Mouse (Mus musculus) R1 (cell line): ENCODE results near the gene Dpp9.
A peak's percentile ranks its signal among the peaks of the same experiment; 100 is the strongest.

ENCODE experiments used
- DNase-seq: peaks from one replicate; pipeline ENCODE4 v3.0.0-alpha.2; 2018; ENCODE audit warnings: low read depth, low spot score

Dpp9 gene

DNA sequence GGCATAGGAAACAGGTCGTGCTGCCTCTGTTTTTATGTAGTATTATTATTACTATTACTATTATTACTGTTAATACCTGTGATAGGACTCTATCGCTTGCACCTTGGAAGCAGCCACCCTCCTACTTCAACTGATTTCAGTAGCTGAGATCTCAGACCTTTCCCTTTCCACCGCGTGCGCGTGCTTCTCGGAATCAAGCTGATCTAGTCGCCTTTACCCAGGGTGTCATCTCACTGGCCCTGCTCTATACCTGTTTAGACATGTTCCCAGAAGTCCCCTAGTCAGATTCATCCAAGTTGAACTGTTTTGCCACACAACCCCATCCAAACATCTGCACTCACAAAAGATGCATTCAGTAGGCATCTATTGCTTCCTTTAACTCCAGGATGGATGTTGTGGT, 14.7 kb upstream of the Dpp9 start:
- DNase-seq, result no peak

DNA sequence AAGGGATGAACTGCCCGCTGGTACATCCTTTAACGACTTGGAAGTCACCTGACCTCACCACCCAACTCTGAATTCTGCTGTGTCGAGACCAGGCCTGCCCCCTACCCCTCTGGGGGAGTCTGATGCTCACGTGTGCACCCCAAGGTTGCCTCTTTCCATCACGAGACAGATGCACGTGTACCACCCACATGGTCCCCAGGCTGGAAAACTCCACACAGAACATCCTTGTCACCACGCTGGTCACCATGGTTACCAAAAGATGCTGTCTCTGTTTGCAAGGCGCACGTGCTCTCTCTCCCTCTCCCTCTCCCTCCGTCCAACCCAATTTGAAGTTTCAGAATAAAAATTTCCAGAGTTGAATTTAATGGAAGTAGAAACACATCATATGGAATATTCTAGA, 11.2 kb upstream of the Dpp9 start:
- DNase-seq, result no peak

DNA sequence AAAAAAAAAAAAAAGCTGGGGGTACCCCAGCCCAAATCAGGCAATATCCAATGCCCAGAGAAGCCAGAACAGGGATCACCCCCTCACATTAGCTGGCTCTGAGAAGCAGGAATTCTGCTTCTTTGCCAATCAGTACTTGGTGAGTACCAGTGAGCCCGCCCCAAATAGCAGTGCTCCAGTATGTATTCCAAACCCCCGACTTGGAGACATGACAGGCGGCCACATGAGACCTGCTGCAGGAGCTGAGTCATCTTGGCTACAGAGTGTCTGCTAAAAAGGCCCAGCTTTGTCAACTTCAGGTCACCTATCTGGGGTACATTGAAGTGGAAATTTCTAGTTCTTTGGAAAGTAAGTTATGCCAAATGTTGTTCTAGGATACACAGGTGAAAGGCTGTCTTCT, 7.9 kb upstream of the Dpp9 start:
- DNase-seq, result no peak

DNA sequence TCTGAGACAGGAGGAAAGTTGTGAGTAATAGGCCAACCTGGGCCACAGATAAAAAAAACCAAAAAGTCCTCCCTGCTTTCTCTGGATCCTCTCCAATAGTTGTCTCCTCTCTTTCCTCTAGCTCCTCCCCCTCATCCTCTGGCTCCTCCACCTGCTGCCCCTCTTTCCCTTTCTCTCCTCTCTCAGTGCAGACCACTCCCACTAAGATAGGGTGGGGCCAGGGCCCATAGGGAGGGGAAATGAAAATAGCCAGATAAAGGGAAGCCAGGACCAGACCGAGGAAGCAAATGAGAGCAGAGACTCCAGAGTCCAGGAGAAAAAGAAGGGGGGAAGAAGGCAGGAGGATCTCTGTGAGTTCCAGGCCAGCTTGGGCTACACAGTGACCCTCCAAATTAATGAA, 6.2 kb upstream of the Dpp9 start:
- DNase-seq, result peak; percentile 96

DNA sequence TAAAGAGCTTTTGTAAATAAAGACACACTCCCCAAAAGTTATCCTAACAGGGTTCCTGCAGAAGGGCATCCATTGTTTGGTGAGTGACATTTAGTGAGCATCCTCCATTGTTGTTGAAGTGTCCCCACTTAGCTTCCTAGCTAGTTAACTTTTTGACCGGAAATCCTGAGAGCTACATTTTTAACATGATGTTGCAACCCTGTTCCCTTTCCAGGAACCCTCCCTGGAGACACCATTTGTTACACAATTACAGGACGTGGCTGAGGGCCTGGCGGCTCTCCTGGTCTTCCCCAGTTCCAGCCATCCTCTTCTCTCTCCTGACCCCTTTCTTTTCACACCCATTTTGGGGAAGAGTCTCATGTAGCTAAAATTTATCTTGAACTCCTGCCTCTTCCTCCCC, 1.1 kb upstream of the Dpp9 start:
- no peak for DNase-seq

DNA sequence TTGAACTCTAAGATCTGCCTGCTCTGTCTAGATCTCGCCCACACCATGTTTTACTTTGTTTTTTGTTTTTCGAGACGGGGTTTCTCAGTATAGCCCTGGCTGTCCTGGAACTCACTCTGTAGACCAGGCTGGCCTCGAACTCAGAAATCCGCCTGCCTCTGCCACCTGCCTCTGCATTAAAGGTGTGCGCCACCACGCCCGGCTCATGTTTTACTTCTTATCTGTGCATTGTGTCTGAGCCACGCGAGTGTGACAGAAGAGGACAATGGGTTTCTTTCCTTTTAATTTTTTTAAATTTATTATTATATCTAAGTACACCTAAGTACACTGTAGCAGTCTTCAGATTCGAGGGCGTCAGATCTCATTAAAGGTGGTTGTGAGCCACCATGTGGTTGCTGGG, 546 bp upstream of the Dpp9 start:
- peak; percentile 18 for DNase-seq

DNA sequence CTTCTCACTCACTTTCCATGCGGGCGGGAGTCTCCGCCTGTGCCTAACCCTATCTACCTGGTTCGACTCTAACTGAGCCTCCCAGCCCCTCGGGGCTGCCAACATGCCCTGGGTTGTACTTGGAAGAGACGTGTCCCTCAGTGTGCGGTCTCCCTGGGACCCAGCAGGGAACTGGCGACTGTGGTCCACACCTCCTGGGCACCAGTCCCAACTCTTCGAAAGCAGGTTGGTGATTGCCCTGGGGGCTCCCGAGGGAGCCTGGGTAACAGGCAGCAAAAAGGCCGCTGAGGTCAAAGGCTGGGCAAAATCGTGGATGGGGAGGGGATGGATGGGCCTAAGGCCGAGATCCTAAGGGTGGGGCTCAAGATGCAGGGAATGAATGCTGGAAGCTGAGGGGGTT, 1.0 kb downstream of the Dpp9 start:
- DNase-seq, result no peak

DNA sequence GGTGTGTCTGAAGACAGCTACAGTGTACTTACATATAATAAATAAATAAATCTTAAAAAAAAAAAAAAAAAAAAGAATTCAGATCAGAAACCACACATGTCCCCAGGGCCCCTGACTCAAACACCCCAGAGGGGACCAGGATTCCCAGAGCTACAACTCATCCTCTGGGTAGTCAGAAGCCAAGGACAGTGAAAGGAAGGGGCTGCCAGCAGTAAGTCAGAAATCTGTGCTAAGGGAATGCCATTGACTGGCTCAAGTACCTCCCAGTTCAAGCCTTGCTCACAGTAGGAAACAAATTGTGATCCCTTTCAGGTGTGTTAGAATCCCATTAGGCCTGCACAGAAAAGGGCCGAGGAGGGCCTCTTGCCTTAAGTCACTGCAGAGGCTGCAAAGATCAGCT, 4.5 kb downstream of the Dpp9 start:
- DNase-seq, result no peak

DNA sequence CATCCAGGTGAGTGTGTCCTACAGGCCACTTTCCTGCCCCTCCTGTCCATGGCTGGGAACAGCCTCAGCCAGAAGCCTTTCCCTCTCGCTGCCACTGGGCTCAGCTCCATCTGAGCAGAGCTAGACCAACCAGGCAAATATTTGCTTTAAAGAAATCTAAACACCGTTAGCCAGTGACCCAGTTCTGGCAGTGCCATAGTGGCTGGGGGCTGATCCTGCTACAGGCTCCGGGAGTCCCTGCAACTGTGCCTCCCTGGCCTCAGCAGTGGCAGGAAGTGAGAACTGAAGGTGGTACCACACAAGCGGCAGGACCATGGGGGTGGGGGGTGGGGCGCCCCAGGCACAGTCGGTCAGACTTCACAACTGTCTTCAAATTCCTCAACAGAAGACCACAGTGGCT, 6.0 kb downstream of the Dpp9 start:
- no peak for DNase-seq

DNA sequence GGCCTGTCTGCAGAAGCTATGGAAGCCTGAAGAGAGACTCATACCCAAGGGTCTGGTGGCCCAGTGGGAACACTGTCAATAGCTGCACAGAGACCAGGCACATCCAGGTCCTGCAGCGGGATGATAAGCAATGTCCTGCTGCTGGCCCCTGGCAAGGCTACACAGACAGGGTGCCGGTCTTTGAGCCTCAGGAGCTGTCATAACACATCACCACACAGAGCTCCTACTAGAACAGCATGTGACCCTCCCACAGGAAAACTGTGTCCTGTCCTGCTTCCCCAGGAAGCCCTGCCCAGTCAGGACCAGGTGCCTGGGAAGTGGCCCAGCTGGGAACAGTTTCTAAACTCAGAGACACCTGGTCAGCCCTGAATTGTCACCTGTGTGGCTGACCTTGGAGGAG, 7.6 kb downstream of the Dpp9 start:
- DNase-seq, result no peak

DNA sequence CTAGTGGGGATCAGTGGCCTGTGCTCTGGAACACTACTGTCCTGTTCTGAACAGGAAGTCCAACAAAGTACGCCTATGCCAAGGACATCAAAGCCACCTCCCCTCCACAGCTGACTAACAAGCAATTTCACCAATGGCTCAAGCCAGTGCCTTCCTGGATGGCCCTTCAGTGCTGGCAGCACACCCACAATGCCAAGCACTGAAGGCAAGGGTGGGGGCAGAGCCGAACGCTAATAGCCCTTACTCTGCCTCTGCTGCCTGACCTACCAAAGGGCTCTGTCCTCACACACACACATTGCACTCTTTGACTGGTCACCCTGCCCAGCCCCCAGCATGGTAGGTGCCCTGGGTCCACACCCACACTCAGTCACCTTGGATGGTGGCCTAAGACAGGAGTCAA, 9.9 kb downstream of the Dpp9 start:
- DNase-seq, result no peak

DNA sequence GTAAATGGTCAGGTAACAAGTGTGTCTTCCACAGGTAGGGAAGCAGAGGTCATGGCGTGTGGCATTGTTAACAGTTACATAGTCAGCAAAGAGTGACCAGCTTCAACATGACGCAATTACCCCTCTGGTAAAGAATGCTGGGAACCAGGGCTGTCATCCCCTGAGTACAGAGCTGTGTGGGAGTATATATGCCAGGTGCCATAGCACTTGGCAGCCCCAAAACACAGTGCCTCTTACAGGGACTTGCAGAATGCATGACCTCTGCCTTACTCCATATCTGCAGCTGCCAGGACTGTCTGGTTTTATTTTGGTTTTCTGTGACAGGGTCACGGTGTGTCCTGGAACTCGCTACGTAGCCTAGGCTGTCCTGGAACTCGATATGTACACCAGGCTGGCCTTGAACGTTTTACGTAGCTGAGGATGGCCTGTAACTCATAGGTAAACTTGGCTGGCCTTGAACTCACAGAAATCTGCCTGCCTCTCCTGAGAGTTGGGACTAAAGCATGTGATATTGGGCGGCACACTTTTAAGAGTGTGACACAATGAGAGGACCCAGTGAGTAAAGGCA, 10.7 kb downstream of the Dpp9 start:
- no peak for DNase-seq

DNA sequence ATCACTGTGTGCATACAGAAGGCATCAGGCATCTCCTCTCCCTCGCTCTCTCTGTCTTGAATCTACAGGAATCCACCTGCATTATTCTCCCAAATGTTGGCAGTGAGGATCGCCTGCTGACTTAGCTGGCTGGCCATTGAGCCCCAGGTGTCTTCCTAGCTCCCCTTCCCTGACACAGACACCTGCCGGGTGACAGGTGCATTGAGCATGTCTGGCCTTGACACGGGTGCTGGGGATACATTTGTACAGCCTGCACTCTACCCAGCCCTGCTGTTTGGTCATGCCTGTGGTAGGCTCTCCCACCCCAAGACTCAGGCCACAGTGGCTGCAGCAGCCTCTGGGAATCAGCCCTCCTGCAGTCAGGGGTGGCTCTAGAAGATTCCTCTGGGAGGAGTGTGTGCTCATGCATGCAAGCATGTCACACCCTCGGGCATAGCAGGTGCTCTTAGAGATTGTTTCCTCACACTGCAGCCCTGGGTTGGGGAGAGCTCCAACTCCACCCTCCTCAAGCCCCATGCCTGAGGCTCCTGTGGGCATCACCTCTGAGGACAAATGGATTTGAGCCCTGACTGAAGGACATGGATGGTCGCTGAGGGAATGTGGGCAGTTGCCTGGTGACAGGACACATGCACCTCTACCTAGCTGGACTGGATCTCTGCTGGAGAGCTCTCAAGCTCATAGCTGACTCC, 11.6 kb downstream of the Dpp9 start:
- DNase-seq, result no peak

DNA sequence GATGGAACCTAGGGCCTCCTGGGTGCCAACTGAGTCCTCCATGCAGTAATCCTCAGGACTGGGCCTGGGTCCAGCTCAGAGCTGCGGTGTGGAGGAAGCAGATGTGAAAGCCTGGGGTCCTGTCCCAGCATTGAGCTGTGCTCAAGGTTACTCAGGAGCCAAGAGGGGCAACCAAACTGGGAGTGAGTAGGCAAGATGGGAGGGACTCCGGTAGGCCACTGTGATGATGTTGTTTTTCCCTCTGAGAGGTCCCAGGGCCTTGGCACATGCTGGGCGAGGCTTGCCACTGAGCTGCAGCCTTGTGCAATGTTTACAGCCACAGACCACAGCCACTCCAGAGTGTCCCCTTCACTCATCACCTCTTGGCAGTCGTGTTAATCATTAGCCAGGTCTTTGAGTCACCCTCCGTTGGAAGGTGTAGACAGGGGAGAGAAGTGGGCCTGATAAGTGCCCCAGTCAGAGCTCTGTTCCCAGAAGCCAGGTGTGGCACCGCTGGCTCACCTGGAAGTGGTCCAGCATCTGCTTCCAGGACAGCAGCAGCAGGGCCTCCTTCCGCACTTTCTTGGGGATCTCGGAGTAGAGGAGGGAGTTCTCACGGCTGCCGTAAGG, 12.3 kb downstream of the Dpp9 start:
- DNase-seq, result no peak

DNA sequence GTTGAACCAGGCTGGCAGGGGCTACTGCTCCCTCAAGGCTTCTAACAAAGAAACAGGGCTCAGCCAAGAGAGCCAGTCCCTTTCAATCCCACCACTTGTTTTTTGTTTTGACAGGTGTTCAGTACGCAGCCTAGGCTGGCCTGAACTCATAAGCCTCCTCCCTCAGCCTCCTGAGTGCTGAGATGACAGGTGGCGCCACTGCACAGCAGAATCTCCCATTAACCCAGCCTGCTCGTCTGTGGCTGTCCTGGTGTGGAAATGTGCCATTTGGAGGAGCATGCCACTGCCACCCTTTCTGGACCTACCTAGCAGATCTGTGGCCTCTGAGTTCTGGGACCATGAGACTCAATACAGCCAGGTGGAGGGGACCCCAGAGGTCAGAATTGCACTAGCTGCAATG, 15.0 kb downstream of the Dpp9 start:
- no peak for DNase-seq

DNA sequence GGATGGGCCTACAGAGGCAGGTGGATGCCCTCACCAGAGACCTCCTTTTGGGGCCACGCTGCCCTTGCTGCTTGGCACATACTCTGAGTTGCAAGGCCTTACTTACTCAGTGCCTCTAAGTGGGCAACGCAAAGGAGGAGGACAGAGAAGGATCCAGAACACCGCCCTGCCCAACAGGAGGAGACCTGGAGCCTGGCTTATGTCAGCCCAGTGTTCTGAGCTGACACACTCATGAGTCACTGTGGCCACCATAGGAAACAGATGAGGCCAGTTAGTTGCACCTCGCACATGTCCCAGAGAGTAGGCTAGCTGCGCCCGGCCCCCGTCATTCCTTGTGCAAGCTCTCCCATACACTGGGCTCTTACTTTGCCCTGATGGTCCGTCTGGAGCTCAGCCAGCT, 16.2 kb downstream of the Dpp9 start:
- DNase-seq, result no peak

DNA sequence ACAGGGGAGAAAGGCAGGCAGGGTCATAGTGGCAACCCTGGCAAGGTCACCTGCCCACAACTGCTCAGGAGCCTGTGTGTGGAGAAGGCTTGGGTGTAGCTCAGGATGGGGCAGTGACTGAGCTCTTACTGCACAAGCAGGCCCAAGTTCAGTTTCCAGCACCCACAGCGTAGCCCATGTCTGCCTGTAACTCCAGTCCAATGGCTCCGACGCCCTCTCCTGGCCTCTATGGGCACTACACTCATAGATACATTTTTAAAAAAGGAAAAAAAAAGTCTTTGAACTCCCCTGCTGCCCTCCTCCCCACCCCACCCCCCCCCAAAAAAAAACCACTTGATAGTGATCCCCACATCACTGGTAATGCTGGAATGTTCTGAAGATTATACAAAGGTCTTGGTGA, 17.1 kb downstream of the Dpp9 start:
- peak; percentile 45 for DNase-seq

DNA sequence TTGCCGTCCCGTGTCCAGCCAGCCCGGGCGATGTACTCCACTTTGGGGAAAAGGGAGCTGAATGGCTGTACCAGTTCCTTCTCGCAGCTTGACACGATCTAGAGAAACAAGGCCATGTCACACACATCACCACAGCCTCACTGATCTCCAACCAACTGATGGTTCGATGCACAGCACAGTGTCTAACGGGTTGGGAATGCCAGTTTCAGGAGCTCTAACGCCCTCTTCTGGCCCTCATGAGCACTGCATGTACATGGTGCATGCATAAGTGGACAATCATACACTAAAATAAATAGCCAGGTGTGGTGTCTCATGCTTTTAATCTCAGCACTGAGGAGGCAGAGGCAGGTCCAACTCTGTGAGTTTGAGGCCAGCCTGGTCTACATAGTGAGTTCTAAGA, 18.1 kb downstream of the Dpp9 start:
- DNase-seq, result peak; percentile 64

DNA sequence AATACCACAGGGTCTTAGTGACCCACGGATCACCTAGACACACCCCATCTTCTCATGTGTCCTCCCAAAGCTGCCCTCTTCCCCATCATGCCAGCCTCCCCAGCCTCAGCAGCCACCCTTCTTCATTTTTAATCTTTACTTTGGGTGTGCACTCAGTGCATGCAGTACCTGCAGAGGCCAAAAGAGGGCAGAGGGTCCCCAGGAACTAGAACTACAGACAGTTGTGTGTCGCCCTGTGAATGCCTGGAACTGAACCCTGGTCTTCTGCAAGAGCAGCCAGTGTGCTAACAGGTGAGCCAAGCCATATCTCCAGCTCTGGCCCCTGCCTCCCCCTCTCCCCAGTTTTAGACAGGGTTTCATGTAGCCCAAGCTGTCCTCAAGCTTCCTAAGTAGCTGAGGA, 21.8 kb downstream of the Dpp9 start:
- DNase-seq, result peak; percentile 61

DNA sequence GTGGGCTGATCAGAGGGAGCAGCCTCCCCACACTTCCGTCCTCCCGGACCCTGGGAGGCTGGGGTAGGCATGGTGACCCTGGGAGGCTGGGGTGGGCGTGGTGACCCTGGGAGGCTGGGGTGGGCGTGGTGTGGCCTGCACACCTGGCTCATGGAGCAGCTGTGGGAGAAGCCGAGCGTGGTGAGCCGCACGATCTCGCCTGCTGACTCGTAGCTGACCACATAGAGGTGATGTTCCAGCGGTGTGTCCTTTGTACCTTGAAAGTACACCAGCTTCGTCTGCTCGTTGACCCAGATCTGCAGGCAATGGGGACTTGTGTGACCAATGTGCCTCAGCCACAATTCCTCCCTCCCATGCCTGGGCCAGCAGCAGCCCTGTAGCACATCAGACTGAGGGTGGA, 23.9 kb downstream of the Dpp9 start:
- DNase-seq, result no peak

DNA sequence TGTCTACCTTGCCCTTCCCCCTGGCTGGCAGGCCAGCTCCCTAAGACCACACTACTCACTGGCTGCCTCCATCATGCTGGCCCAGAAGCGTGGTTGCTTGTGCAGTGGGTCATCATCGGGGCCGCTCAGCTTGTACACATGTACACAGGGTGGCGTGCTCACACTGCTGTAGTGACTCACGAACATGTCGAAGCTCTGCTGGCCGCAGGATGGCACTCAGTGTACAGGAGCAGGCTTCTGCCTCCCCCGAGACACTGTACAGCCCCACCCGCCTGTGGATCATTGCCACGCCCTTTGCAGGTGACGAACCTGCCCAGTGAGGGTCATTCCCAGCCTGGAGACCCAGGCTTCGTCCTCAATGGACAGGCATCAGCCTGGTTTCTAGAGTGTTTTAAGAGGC, 24.3 kb downstream of the Dpp9 start:
- DNase-seq, result no peak

DNA sequence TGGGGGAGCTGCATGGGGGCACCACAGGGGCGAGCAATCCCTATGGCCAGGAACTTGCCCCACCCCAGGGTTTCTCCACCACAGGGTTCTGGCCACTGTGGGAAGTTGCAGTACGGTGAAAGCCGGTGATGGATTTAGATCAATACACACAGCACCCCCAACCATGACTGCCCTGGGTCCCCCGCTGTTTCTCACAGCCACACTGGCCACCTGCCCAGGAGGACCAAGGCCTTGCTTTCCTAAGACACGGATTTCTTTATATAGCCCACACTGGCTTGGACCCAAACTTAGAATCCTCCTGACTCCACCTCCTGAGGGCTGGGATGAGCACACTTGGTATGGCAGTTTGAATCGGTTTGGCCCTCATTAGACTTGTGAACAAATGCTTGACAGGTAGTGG, 27.4 kb downstream of the Dpp9 start:
- DNase-seq, result no peak

DNA sequence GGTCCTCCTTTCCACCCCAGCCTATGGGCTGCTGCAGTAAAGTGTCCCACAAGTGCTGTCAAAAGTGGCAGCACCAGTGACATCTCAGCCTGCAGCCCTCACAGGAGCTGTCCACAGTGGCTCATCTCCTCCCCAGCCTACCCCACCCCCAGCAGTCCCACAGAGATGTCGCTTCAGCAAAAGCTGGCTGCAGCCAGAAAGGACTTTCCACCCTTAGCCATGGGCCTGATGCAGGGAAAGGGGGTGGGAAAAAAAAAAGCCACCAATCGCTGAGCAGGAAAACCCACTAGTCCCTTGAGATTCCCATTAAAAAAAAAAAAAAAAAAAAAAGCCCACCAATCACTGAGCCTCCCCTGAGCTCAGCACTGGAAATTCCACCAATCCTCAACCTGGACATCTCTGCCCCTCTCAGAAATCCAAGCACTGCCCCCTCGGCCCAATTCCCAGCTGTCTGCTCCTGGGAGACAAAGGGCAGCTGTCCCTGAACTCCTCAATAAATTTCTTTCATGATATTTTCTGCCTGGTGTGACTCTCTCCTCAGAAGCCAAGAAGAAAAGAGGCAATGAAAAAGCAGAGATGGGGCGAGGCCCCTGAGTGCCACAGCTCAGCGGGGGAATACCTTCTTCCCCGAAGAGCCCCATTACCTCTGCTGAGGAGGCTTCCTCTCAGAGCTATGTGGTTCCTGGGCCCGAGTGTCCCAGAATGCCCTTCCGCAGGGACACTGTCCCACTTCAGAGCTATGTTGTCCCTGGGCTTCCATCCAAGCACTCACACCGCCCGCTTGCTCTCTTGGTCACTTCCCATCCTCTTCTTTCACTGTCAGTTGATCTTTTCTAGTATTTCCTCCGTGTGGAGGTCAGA, 33.2 kb downstream of the Dpp9 start:
- DNase-seq, result peak; percentile 66
